Mouse (Mus musculus): ENCODE data around the gene Olfr763.
"Not testable (repeated sequence)": the region's sequence is repeated elsewhere in the genome, so short reads cannot be mapped to it uniquely, and the experiment has no call there.

Olfr763 gene

DNA sequence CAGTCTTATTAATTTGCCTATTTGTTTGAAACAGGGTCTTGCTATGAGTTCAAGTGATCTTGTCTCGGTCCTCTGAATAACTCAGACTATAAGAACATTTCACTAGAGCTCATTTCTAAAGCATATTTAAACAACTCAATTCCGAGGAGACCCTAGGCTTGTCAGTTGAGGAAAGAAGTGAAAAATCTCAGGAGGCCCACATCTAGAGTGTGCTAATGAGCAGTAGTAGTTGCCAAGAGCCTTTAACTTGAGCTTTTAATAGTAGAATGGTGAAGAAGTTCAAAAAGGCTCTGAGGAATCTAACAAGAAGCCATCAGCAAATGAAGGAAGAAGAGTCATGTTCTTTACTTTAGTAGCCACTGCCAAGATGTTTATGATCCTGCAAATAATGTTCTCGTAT, 29.2 kb downstream of the Olfr763 start, which contains the start of gene Olfr764-ps1:
Olfr764-ps1 (minus strand) TSS at position 101 of the 400 bp plus-strand sequence.
- in situ Hi-C loops (cut with MboI, MseI): no loop called here

DNA sequence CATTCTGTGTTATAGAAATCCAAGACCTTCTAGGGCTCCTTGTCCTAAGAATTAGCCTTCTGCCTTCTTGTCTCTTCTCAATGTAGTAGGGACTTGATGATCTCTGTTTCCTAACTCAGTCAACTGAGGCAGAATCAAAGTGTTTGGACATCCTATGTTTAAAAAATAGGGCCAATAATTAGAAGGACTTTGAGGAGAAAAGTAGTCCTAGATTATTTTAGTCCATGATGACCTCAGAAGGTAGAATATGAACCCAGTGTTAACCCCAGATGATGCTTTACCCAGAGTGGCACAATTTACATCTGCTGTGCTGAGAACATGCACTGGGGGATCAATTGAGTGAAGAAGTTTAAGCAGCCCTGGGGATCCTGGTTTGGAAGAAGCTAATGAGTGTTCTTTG, 39.3 kb downstream of the Olfr763 start, which contains the start of gene Olfr765:
Olfr765 (minus strand) TSS at position 101 of the 400 bp plus-strand sequence.
- in situ Hi-C loops (cut with MboI, MseI): not testable (repeated sequence)
